Mouse (Mus musculus) embryonic stem cell, embryonic (primary cell): ENCODE measurements around the gene Atxn2l.

Experiments used
- CTCF ChIA-PET, 4 experiments: fragments of 300-600 bp in 2 of 4; fragments of 350-600 bp in 2 of 4; sonication (Branson Sonifier 250); formaldehyde crosslinking; loops; one replicate each; lab custom pipeline; 2022; ENCODE audit warnings: inconsistent platforms in 2 of 4; lab: Charles Lee
- POLR2A ChIA-PET, 4 experiments: fragments of 300-600 bp in 2 of 4; fragments of 350-600 bp in 2 of 4; sonication (Branson Sonifier 250); formaldehyde crosslinking; loops; one replicate each; lab custom pipeline; 2022; ENCODE audit warnings: antibody characterized with exemption in 4 of 4, inconsistent platforms in 1 of 4; lab: Charles Lee

Atxn2l gene

GRCm38 (mm10) chr7:126461626-126462025, 41.6 kb downstream of the Atxn2l start:
- POLR2A ChIA-PET = interaction anchor here in 3 of 4 experiments (0.6 to 7.6 kb wide), 12 partner anchors 13 to 702 kb away, joined by 3 to 62 read pairs (median 4); partner anchors contain the start of gene Sh2b1 (in 3 of the 3)
- CTCF ChIA-PET = interaction anchor here in 3 of 4 experiments (0.6 to 1.1 kb wide), 4 partner anchors 100 to 392 kb away, joined by 3 to 9 read pairs (median 3); no protein-coding TSS in a partner anchor

DNA sequence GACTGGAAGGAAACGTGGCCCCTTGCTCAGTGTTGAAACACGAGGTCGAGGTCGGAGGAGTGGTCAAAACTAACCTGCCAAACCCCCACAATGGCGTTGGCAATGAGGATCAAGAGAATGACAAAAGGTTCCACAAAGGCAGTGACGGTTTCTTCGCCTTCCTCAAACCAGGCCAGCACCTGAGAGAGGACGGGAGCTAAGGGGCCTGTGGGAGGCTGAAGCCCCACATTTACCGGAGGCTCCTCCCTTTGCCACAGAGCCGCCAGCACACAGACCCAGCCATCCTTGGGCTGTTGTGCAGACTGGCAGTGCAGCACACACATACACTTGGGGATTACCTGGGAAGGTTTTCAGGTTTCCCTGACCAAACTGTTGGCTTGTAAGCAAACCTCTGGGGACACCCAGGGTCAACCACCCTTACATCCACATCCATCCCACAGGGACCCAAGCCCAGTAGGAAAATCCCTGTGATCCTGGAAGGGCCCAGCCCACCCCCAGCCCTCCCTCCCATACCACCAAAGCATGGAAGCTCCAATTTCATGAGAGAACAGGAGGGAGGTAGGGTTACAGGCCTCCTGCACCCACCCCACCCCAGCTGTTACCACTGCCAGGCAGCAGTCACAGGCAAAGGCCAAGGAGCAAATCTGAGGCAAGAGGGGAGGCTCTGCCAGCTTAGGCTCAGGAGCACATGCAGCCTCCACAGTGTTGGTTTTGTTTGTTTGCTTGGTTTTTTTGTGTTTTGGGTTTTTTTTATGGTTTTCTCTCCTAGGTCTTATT, 42.4 kb downstream of the Atxn2l start:
- ChIA-PET POLR2A (interaction anchor here in 3 of 4 experiments (0.6 to 7.6 kb wide), 6 partner anchors 14 to 127 kb away, joined by 3 to 62 read pairs (median 4); partner anchors contain the start of gene Sh2b1 (in 2 of the 3)), CTCF (interaction anchor here in 3 of 4 experiments (0.5 to 1.1 kb wide), 3 partner anchors 24 to 194 kb away, joined by 3 to 4 read pairs (median 3); no protein-coding TSS in a partner anchor)

- POLR2A ChIA-PET = interaction anchor here in 2 of 4 experiments (0.5 to 1.5 kb wide), 5 partner anchors 18 to 107 kb away, joined by 3 to 6 read pairs (median 3); no protein-coding TSS in a partner anchor
- CTCF ChIA-PET = interaction anchor here in 2 of 4 experiments (0.6 to 1.1 kb wide), 2 partner anchors 8 to 295 kb away, joined by 3 read pairs; no protein-coding TSS in a partner anchor
Observed at GRCm38 (mm10) chr7:126458844-126459618, 44.2 kb downstream of the Atxn2l start.

- ChIA-PET POLR2A (interaction anchor here in 2 of 4 experiments (0.6 to 1.4 kb wide), 4 partner anchors 9 to 107 kb away, joined by 3 to 7 read pairs (median 5); no protein-coding TSS in a partner anchor), CTCF (interaction anchor here in 1 of 4 experiments (1.1 kb wide), 1 partner anchor 9 kb away, joined by 3 read pairs; no protein-coding TSS in a partner anchor)
Observed at GRCm38 (mm10) chr7:126458225-126458624, 45.0 kb downstream of the Atxn2l start.

GRCm38 (mm10) chr7:126456382-126457266, 46.6 kb downstream of the Atxn2l start:
- CTCF ChIA-PET = no interaction called here

GRCm38 (mm10) chr7:126455242-126455641, 48.0 kb downstream of the Atxn2l start:
- ChIA-PET POLR2A (interaction anchor here in 2 of 4 experiments (1.4 to 1.5 kb wide), 2 partner anchors 12 to 20 kb away, joined by 5 read pairs; partner anchors contain the start of gene Sh2b1 (in 1 of the 2)), CTCF (no interaction called here)

More at GRCm38 (mm10) chr7:126456382-126457266, 46.6 kb downstream of the Atxn2l start:
- POLR2A ChIA-PET = interaction anchor here in 2 of 4 experiments (1.3 to 1.4 kb wide), 3 partner anchors 10 to 19 kb away, joined by 4 to 7 read pairs (median 5); partner anchors contain the start of gene Sh2b1 (in 1 of the 2)

- POLR2A ChIA-PET = interaction anchor here in 3 of 4 experiments (0.6 to 1.7 kb wide), 9 partner anchors 9 to 407 kb away, joined by 3 to 7 read pairs (median 4); partner anchors contain the start of genes Sh2b1 (in 2 of the 3) and Atp2a1 (in 1 of the 3)
- CTCF ChIA-PET = interaction anchor here in 1 of 4 experiments (0.6 kb wide), 1 partner anchor 878 kb away, joined by 4 read pairs; no protein-coding TSS in a partner anchor
Observed at GRCm38 (mm10) chr7:126453861-126454260, 49.4 kb downstream of the Atxn2l start.

GRCm38 (mm10) chr7:126452244-126452643, 51.0 kb downstream of the Atxn2l start:
- POLR2A ChIA-PET = interaction anchor here in 3 of 4 experiments (0.6 to 1.7 kb wide), 3 partner anchors 13 to 23 kb away, joined by 3 to 5 read pairs (median 3); partner anchors contain the start of gene Sh2b1 (in 1 of the 3)
- CTCF ChIA-PET = no interaction called here

- ChIA-PET CTCF (interaction anchor here in 2 of 4 experiments (0.6 kb wide), 2 partner anchors 15 to 17 kb away, joined by 3 read pairs; no protein-coding TSS in a partner anchor), POLR2A (interaction anchor here in 2 of 4 experiments (0.7 to 1.8 kb wide), 4 partner anchors 15 to 25 kb away, joined by 4 to 5 read pairs (median 5); partner anchors contain the start of gene Sh2b1 (in 2 of the 2))
Observed at GRCm38 (mm10) chr7:126450641-126451040, 52.6 kb downstream of the Atxn2l start.

DNA sequence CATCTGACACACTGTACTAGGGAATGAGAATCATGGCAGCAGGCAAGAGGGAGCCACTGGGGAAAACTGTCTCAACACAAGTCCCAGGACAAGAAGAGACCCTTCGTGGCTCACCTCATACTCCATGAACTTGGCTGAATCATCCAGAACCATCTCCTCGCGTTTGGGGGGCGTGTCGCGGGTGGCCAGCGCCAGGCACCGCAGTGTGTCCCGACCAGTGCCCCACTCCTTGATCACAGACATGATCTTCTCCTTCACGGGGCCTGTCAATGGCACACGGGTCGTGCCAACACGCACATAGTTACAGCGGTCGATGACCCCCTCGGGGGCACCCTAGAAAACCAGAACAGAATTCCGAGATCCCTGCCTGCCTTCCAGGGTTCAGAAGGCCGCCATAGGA, 53.2 kb downstream of the Atxn2l start:
- ChIA-PET CTCF (interaction anchor here in 3 of 4 experiments (0.5 to 1.0 kb wide), 3 partner anchors 13 to 16 kb away, joined by 3 to 9 read pairs (median 4); no protein-coding TSS in a partner anchor), POLR2A (interaction anchor here in 1 of 4 experiments (0.7 to 1.5 kb wide), 7 partner anchors 10 to 50 kb away, joined by 3 to 5 read pairs (median 4); partner anchors contain the start of gene Sh2b1)

- POLR2A ChIA-PET = interaction anchor here in 1 of 4 experiments (0.6 to 1.2 kb wide), 2 partner anchors 9 to 88 kb away, joined by 3 read pairs; no protein-coding TSS in a partner anchor
- CTCF ChIA-PET = no interaction called here
Observed at GRCm38 (mm10) chr7:126448481-126448880, 54.8 kb downstream of the Atxn2l start.

- POLR2A ChIA-PET = interaction anchor here in 3 of 4 experiments (0.5 to 1.8 kb wide), 10 partner anchors 10 to 247 kb away, joined by 3 to 7 read pairs (median 4); partner anchors contain the start of genes Sh2b1 (in 2 of the 3) and Tufm (in 1 of the 3)
- CTCF ChIA-PET = interaction anchor here (0.9 to 2.7 kb wide), 7 partner anchors 9 to 29 kb away, joined by 3 to 11 read pairs (median 3); partner anchors contain the start of gene Sh2b1 (in 1 of the 4)
Observed at GRCm38 (mm10) chr7:126446217-126446616, 57.0 kb downstream of the Atxn2l start.

GRCm38 (mm10) chr7:126445104-126445815, 58.0 kb downstream of the Atxn2l start:
- ChIA-PET CTCF (interaction anchor here (0.5 to 2.7 kb wide), 9 partner anchors 8 to 30 kb away, joined by 3 to 11 read pairs (median 6); partner anchors contain the start of gene Sh2b1 (in 1 of the 4)), POLR2A (interaction anchor here in 2 of 4 experiments (0.5 to 1.5 kb wide), 7 partner anchors 9 to 314 kb away, joined by 3 to 5 read pairs (median 4); partner anchors contain the start of genes Atp2a1 (in 1 of the 2) and Tufm (in 1 of the 2))

DNA sequence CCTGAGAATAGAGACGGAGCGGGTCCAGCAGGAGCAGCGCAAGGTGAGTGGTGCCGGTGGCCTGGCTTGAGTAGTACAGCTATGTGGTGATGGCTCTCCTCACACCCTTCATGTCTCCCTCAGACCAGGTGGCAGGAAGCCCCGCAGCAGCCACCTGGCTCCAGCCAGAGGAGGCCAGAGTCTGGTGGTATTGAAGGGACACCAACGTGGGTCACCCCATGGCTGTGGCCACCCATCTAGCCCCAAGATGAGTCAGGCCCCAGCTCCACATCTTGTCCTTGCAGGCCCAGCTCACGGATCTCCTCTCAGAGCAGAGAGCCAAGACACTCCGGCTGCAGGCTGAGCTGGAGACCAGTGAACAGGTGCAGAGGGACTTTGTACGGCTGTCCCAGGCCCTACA, 58.7 kb downstream of the Atxn2l start:
- POLR2A ChIA-PET = interaction anchor here in 1 of 4 experiments (1.4 to 1.5 kb wide), 3 partner anchors 9 to 18 kb away, joined by 3 to 5 read pairs (median 4); partner anchors contain the start of gene Atp2a1
- CTCF ChIA-PET = interaction anchor here in 3 of 4 experiments (0.6 to 1.2 kb wide), 5 partner anchors 8 to 135 kb away, joined by 3 to 9 read pairs (median 4); no protein-coding TSS in a partner anchor

DNA sequence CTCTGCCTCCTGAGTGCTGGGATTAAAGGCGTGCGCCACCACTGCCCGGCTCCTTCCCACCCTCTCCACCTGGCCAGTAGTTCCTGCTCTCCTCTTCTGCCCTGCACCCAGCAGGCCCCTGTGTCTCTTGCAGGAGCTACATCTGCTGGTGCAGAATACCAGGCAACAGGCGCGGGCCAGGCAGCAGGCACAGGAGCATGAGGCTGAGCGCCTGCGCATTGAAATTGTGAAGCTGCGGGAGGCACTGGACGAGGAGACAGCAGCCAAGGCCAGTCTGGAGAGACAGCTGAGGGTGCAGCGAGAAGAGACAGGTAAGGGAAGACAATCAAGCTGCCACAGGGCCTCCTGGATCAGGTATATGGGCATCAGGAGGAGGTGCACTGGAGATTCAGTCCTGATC, 59.2 kb downstream of the Atxn2l start:
- POLR2A ChIA-PET = interaction anchor here in 1 of 4 experiments (1.4 kb wide), 1 partner anchor 8 kb away, joined by 4 read pairs; no protein-coding TSS in a partner anchor
- CTCF ChIA-PET = interaction anchor here in 2 of 4 experiments (0.6 kb wide), 2 partner anchors 8 to 135 kb away, joined by 3 to 4 read pairs; no protein-coding TSS in a partner anchor
